21 mouse cellular contexts compared by ENCODE assay signal in the genomic region with DNA sequence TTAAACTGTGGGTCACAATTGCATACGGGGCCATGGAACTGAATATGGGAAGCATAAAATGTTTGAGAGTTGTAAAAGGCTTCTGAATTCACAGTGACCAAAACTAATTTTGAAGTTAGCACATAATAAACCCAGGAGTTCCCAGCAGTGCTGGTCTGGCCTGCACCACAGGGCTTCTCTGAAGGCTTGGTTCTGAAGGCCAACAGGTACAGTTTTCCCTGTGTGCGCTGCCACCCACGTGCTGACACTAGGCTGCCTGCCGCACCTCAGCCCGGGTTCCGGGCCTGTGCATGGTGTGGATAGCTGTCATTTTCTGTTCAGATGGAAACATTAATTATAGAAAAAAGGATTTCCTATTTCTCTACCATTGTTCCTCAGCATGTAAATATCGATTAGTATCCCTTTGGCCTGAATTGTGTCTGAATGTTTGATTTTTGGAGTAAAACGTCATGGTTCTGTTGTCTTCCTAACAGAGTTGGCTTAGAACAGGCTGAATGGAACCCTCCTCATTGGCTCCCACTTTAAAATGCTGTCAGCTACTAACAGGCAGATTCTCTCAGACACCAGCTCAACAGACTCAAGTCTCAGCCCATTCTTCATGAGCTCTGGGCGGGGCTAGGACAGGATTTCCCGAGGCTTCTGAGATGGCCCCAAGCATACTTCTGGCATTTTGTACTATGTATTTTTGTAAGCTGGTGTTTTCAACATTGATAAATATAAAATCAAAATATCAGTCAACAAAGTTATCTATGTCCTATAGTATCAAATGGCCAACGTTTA.
DNase-seq lines count a peak whose midpoint lies in the region; ATAC-seq lines count a peak whose summit lies in the region.
"Had no signal": no experiment of that assay in that cellular context is flagged by ENCODE, and none has a peak within 500 bp of the region (broad histone marks: within the 10 kb centered on the region; RNA-seq: fewer than 3 reads in every experiment).

No protein-coding gene starts in this region.

- peak overlapping the region; percentile 30; the same call in 1 of the 2 replicates for H3K27ac ChIP-seq in embryonic facial prominence, embryonic 12.5 days
- no peak overlapping the region for H3K27ac ChIP-seq in embryonic facial prominence, embryonic 10.5 days (replicated peaks)
- peak overlapping the region; percentile 62; the same call in 1 of the 2 replicates for H3K27ac ChIP-seq in kidney, embryonic 14.5 days (ENCODE audit: low read depth, low read length)
- H3K27ac ChIP-seq in limb, embryonic 10.5 days, result peak overlapping the region; percentile 50; the same call in 1 of the 2 replicates
- no peak overlapping the region for H3K27ac ChIP-seq in hindbrain, embryonic 10.5 days
- H3K27ac ChIP-seq in hindbrain, embryonic 14.5 days, result no peak overlapping the region
- H3K27ac ChIP-seq: forebrain, embryonic 10.5 days; hindbrain, embryonic 15.5 days; midbrain, embryonic 13.5 days; stomach, postnatal 0 days had no signal

- peaks cover 10% of the 10 kb centered on the region; the same call in 1 of the 2 replicates for H3K4me1 ChIP-seq in embryonic facial prominence, embryonic 12.5 days
- peaks cover 11% of the 10 kb centered on the region; the same call in 1 of the 2 replicates for H3K4me1 ChIP-seq in embryonic facial prominence, embryonic 10.5 days
- no peaks in the 10 kb centered on the region for H3K4me1 ChIP-seq in kidney, embryonic 14.5 days (ENCODE audit: control insufficient read depth, insufficient read depth, low read length)
- H3K4me1 ChIP-seq in limb, embryonic 10.5 days, result peaks cover 20% of the 10 kb centered on the region
- H3K4me1 ChIP-seq in hindbrain, embryonic 10.5 days (replicated peaks), result 0 out of 2 replicates have a peak, but pooled peaks cover 5% of the 10 kb centered on the region
- no peaks in the 10 kb centered on the region for H3K4me1 ChIP-seq in hindbrain, embryonic 14.5 days (replicated peaks; ENCODE audit: control insufficient read depth, insufficient read depth, low read length)
- H3K4me1 ChIP-seq: forebrain, embryonic 10.5 days; hindbrain, embryonic 15.5 days; megakaryocyte, embryonic 14.5 days; midbrain, embryonic 13.5 days had no signal

- no peak overlapping the region for H3K4me2 ChIP-seq in embryonic facial prominence, embryonic 12.5 days (replicated peaks)
- H3K4me2 ChIP-seq in kidney, embryonic 14.5 days (replicated peaks; ENCODE audit: low read depth, low read length), result no peak overlapping the region
- H3K4me2 ChIP-seq in hindbrain, embryonic 14.5 days (replicated peaks), result no peak overlapping the region
- H3K4me2 ChIP-seq: hindbrain, embryonic 15.5 days; midbrain, embryonic 13.5 days had no signal

- H3K9me3 ChIP-seq in embryonic facial prominence, embryonic 12.5 days, result no peaks in the 10 kb centered on the region
- no peaks in the 10 kb centered on the region for H3K9me3 ChIP-seq in embryonic facial prominence, embryonic 10.5 days
- H3K9me3 ChIP-seq in kidney, embryonic 14.5 days (ENCODE audit: control insufficient read depth, low read length), result no peaks in the 10 kb centered on the region
- H3K9me3 ChIP-seq in limb, embryonic 10.5 days (replicated peaks), result no peaks in the 10 kb centered on the region
- H3K9me3 ChIP-seq in hindbrain, embryonic 10.5 days, result no peaks in the 10 kb centered on the region
- H3K9me3 ChIP-seq in hindbrain, embryonic 14.5 days (ENCODE audit: control insufficient read depth, low read length), result no peaks in the 10 kb centered on the region
- H3K9me3 ChIP-seq: forebrain, embryonic 10.5 days; hindbrain, embryonic 15.5 days; midbrain, embryonic 13.5 days had no signal

- 76% methylated on average over 11 of the region's 11 CpGs for WGBS in embryonic facial prominence, embryonic 12.5 days
- 84% methylated on average over 11 of the region's 11 CpGs for WGBS in embryonic facial prominence, embryonic 10.5 days
- 79% methylated on average over 11 of the region's 11 CpGs for WGBS in kidney, embryonic 14.5 days
- 83% methylated on average over 11 of the region's 11 CpGs for WGBS in limb, embryonic 10.5 days
- 85% methylated on average over 11 of the region's 11 CpGs for WGBS in hindbrain, embryonic 10.5 days
- WGBS in hindbrain, embryonic 14.5 days, result 90% methylated on average over 11 of the region's 11 CpGs

- H3K36me3 ChIP-seq in embryonic facial prominence, embryonic 12.5 days, result no peaks in the 10 kb centered on the region
- H3K36me3 ChIP-seq in embryonic facial prominence, embryonic 10.5 days (replicated peaks), result no peaks in the 10 kb centered on the region
- H3K36me3 ChIP-seq in kidney, embryonic 14.5 days (ENCODE audit: control insufficient read depth, insufficient read depth, low read length), result no peaks in the 10 kb centered on the region
- no peaks in the 10 kb centered on the region for H3K36me3 ChIP-seq in limb, embryonic 10.5 days
- H3K36me3 ChIP-seq in hindbrain, embryonic 10.5 days, result no peaks in the 10 kb centered on the region
- H3K36me3 ChIP-seq in hindbrain, embryonic 14.5 days (replicated peaks; ENCODE audit: control insufficient read depth, insufficient read depth), result no peaks in the 10 kb centered on the region
- H3K36me3 ChIP-seq: forebrain, embryonic 10.5 days; hindbrain, embryonic 15.5 days; midbrain, embryonic 13.5 days had no signal

- ATAC-seq in embryonic facial prominence, embryonic 12.5 days (ENCODE audit: insufficient number of reproducible peaks, insufficient read depth, low FRiP score, low TSS enrichment), result no peak
- no peak for ATAC-seq in kidney, embryonic 14.5 days (ENCODE audit: low FRiP score, low TSS enrichment)
- no peak for ATAC-seq in hindbrain, embryonic 14.5 days (ENCODE audit: low FRiP score)
- ATAC-seq: forebrain, postnatal 0 days; midbrain, embryonic 13.5 days had no signal

- no peaks in the 10 kb centered on the region for H3K27me3 ChIP-seq in embryonic facial prominence, embryonic 12.5 days
- no peaks in the 10 kb centered on the region for H3K27me3 ChIP-seq in embryonic facial prominence, embryonic 10.5 days (replicated peaks; ENCODE audit: low read depth, poor library complexity, severe bottlenecking)
- no peaks in the 10 kb centered on the region for H3K27me3 ChIP-seq in kidney, embryonic 14.5 days (ENCODE audit: control insufficient read depth, insufficient read depth, low read length)
- H3K27me3 ChIP-seq in limb, embryonic 10.5 days (ENCODE audit: low read depth, poor library complexity, severe bottlenecking), result no peaks in the 10 kb centered on the region
- H3K27me3 ChIP-seq in hindbrain, embryonic 10.5 days (ENCODE audit: insufficient read depth, poor library complexity, severe bottlenecking), result no peaks in the 10 kb centered on the region
- H3K27me3 ChIP-seq in hindbrain, embryonic 14.5 days (ENCODE audit: control insufficient read depth, insufficient read depth, low read length), result no peaks in the 10 kb centered on the region
- H3K27me3 ChIP-seq: hindbrain, embryonic 15.5 days; midbrain, embryonic 13.5 days had no signal

- H3K4me3 ChIP-seq in embryonic facial prominence, embryonic 12.5 days, result no peak overlapping the region
- H3K4me3 ChIP-seq in embryonic facial prominence, embryonic 10.5 days, result no peak overlapping the region
- H3K4me3 ChIP-seq in kidney, embryonic 14.5 days (ENCODE audit: low read length), result no peak overlapping the region
- H3K4me3 ChIP-seq in limb, embryonic 10.5 days, result no peak overlapping the region
- no peak overlapping the region for H3K4me3 ChIP-seq in hindbrain, embryonic 10.5 days
- no peak overlapping the region for H3K4me3 ChIP-seq in hindbrain, embryonic 14.5 days (replicated peaks; ENCODE audit: low read length)
- H3K4me3 ChIP-seq: forebrain, embryonic 10.5 days; hindbrain, embryonic 15.5 days; megakaryocyte, embryonic 14.5 days; midbrain, embryonic 13.5 days had no signal

- no peak overlapping the region for H3K9ac ChIP-seq in embryonic facial prominence, embryonic 12.5 days
- no peak overlapping the region for H3K9ac ChIP-seq in kidney, embryonic 14.5 days (ENCODE audit: low read depth, low read length)
- H3K9ac ChIP-seq in hindbrain, embryonic 14.5 days, result no peak overlapping the region
- H3K9ac ChIP-seq: forebrain, postnatal 0 days; hindbrain, embryonic 15.5 days; midbrain, embryonic 13.5 days had no signal

- DNase-seq in embryonic facial prominence, embryonic 10.5 days (ENCODE audit: low spot score), result no peak
- no peak for DNase-seq in kidney, postnatal 10 days
- DNase-seq in limb, embryonic 10.5 days (ENCODE audit: low spot score), result no peak
- peak; percentile 32 for DNase-seq in lung, postnatal 14 days
- no peak for DNase-seq in hindbrain, embryonic 10.5 days (ENCODE audit: low spot score)
- DNase-seq in hindbrain, embryonic 14.5 days (ENCODE audit: low spot score), result no peak
- DNase-seq: adrenal gland, postnatal 25 days; cerebellum, adult 9-10 months; forebrain, postnatal 0 days; gastrocnemius, postnatal 14 days; heart, adult 18-20 months; heart, postnatal 36 days; left cerebral cortex, postnatal 4 days; thymus, postnatal 14 days had no signal

Comparison
In these comparisons a context has a peak if more than half of its experiments do, and no peak if none do; other contexts are left out.
1. H3K27ac ChIP-seq: peak in embryonic facial prominence, embryonic 12.5 days (single experiment), kidney, embryonic 14.5 days (single experiment) and limb, embryonic 10.5 days (single experiment); none in embryonic facial prominence, embryonic 10.5 days (single experiment), hindbrain, embryonic 10.5 days (single experiment) and hindbrain, embryonic 14.5 days (single experiment).